Mouse (Mus musculus) megakaryocyte-erythroid progenitor cell, adult 5-6 weeks (primary cell): ENCODE measurements around the gene Actg1. TPM values are rescaled to one million over a fixed set of nuclear protein-coding genes. Genes with fewer than 3 reads are reported as not detected.
A peak's percentile ranks its signal among the peaks of the same experiment; 100 is the strongest.
"Not testable (repeated sequence)": the region's sequence is repeated elsewhere in the genome, so short reads cannot be mapped to it uniquely, and the experiment has no call there.

Experiments used
- ATAC-seq: replicated peaks from 2 replicates; pipeline ENCODE4 v1.8.0; 2016; ENCODE audit warnings: mild to moderate bottlenecking, inconsistent platforms; ENCODE audit not compliant: severe bottlenecking, poor library complexity, low FRiP score, low TSS enrichment
- total RNA-seq, 2 experiments: library from RNA; stranded (forward) in 1 of 2; stranded (reverse) in 1 of 2; fragments of 200-1000, 215-1000 nt in 1 of 2; fragments of >200 nt in 1 of 2; fragmentation: Nextera tagmentation in 1 of 2; gene quantifications; 2 replicates each; pipeline ENCODE4 v1.2.3; 2014 to 2017

The Actg1 gene
- total RNA-seq, 2 experiments from 2014 or later, result 662 to 774 TPM

DNA sequence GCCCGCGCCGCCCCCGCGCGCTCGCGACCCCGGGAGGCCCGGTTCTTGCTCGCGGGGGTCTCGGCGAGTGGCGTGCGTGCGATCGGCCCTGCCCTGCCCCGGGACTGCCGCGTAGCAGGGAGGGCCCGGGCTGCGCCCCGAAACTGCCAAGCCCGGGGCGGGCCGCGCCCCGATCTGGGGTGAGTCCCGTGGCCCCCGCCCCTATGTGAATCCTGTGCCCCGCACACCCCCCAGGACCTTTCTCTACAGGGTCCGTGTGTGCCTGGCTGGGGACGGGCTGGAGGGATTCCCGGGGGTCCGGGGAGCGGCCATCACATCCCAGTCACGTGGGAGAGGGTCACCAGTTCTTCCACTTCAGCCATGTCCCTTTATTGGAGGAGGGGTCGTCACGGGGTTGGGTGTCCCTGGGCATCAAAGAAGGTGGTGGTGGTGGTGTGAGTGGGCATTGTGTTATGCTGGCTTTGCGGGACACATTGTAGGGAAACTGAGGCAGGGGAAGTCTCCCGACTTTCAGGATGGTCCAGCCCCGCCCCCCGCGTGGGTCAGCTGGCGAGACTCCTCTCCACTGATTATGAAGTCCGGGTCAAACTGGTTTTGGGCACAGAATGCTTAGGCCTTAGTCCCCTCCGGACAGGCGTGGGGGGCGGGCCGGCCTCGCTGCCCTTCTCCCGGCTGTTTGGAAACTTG, 485 bp upstream of the Actg1 start:
- no peak for ATAC-seq

DNA sequence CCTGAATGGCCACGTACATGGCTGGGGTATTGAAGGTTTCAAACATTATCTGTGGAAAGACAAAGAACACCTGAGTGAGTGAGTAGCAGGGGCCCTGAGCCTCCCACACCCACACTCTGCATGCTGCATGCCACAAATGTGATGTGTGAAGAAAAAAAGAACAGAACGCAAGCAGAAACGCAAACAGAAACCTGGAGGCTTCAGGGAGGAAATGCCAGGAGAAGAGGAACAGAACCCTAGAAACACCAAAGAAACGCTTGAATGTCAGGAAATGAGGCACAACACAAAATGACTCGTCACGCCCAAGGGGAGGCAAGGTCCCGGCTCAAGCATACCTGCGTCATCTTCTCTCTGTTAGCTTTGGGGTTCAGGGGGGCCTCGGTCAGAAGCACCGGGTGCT, 1.0 kb downstream of the Actg1 start:
- ATAC-seq, result no peak

- not testable (repeated sequence) for ATAC-seq
Measured at GRCm38 (mm10) chr11:120346383-120347034, 1.8 kb downstream of the Actg1 start.

DNA sequence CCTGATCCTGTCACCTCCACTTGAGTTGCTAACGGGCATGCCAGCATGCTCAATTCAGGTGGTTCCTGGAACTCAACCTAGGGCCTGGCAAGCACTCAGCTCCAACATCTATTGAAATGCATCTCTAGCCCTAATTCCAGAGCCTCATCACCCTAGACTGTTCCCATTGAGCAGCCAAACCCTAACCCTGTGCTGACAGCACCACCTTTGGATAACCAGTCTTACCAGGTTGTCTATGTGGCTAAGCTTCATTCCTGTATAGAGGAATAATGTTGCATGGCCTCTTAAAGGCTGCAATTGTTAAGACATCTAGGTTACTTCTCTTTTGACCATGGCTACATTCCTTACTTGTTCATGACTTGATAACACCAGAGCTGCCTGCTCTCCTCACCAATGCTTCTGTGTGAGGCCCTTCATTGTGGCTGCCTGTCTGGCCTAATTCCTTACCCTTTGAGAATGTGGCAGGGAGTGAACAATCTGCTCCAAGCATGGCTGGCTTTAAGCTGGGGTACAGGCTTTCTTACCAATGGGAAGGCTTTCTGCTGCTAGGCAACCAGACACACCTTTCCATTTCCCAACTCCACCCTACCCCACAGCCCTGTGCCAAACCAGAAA, 3.2 kb downstream of the Actg1 start:
- no peak for ATAC-seq

DNA sequence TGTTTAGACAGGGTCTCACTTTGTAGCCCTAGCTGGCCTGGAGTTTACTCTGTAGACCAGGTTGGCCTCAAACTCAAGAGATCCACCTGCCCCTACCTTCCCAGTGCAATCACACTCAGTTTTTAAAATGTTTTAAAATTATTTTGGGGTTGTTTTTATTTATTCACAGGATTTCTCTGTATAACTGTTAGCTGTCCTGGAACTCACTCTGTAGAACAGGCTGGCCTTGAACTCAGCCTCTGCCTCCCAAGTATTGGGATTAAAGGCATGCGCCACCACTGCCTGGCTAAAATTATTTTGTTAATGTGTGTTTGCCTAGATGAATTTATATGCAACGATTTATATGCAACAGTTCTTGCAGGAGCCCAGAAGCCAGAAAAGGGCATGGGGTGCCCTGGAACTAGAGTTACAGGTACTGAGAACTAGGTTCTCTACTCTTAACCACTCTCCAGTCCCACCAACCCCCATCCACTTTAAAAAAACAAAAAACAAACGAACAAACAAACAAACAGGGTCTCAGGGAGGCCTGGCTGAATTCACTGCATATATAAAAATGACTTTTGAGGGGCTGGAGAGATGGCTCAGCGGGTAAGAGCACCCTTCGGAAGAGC, 3.9 kb downstream of the Actg1 start:
- ATAC-seq, result no peak

- ATAC-seq, result peak; percentile 22; the same call in 1 of the 2 replicates
Measured at GRCm38 (mm10) chr11:120343519-120344309, 4.6 kb downstream of the Actg1 start.

GRCm38 (mm10) chr11:120342656-120343160, 5.6 kb downstream of the Actg1 start:
- ATAC-seq, result no peak

- no peak for ATAC-seq
Measured at GRCm38 (mm10) chr11:120341661-120342060, 6.7 kb downstream of the Actg1 start.

GRCm38 (mm10) chr11:120339978-120340513, 8.3 kb downstream of the Actg1 start:
- ATAC-seq, result peak; percentile 77

- ATAC-seq, result no peak
Measured at GRCm38 (mm10) chr11:120338786-120339185, 9.6 kb downstream of the Actg1 start.

- no peak for ATAC-seq
Measured at GRCm38 (mm10) chr11:120337447-120337846, 10.9 kb downstream of the Actg1 start.

GRCm38 (mm10) chr11:120335431-120336021, 12.8 kb downstream of the Actg1 start:
- ATAC-seq, result no peak

GRCm38 (mm10) chr11:120320156-120320555, 28.2 kb downstream of the Actg1 start:
- no peak for ATAC-seq

DNA sequence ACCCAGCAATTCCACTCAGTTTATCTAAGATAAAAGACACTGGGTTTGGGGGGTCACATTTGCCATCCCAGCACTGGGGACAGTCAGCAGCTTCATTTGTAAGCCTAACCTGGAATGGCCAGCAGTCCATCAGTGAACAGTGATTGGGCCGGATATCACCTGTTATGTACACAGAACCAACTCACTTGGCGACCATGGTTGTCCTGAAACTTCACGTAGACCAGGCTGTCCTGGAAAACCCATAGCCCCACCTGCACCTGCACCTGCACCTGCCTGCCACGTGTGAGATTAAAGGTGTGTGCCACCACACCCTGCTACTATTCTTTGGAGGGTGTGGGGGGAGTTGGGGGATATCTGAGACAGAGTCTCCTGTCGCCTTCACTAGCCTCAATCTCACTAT, 29.0 kb downstream of the Actg1 start:
- no peak for ATAC-seq

DNA sequence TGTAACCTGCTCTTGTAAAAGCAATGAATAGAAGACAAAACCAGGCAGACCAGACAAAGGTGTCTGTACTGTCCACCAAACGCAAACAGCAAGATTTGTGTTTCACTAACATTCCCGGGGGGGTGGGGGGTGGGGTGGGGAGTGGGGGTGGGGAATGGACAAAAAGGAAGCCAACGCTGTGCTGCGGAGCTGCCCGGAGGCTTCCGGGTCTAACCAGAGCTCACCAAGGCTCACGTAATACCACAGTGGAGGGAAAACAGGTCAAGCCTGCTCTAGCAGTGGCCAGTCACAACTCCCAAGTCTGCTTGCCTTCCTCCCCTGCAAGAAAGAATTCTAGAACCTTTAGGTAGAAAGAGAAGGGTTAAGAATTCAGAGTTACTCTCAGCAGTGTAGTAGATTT, 30.9 kb downstream of the Actg1 start:
- ATAC-seq, result no peak

GRCm38 (mm10) chr11:120316690-120317254, 31.6 kb downstream of the Actg1 start:
- ATAC-seq, result no peak

- ATAC-seq, result peak; percentile 95
Measured at GRCm38 (mm10) chr11:120315832-120316689, 32.3 kb downstream of the Actg1 start.

DNA sequence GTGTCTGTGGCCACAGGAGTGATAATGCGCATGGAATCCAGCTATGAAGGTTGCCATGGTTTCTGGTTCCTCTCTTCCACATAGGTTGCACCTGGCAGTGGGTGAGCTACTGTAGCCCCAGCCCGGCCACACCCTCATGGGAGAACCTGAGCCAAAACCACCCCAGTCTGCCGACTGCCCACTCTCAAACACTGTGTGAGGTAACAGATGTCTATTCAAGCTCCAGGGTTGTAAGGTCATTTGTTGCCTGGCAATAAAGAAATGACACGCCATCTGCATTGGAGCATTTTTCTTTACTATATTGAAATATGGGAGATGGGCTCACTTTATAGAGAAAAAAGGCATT, 33.0 kb downstream of the Actg1 start:
- 0 out of 2 replicates have a peak, but pooled peaks have one; percentile 16 for ATAC-seq
